Mouse (Mus musculus) liver, postnatal 0 days (tissue): ENCODE data around the gene Hltf.

Experiments
- CTCF ChIP-seq: sonication (generic); IDR thresholded peaks from 2 replicates; pipeline ENCODE4 v1.5.1; 2016; ENCODE audit warnings: antibody characterized with exemption, low read depth
- EP300 ChIP-seq: IDR thresholded peaks from 2 replicates; pipeline ENCODE4 v1.6.1; 2016; ENCODE audit warnings: antibody characterized with exemption, low read depth, mild to moderate bottlenecking

- no peak for TF ChIP-seq CTCF
- no peak for TF ChIP-seq EP300
Observed at GRCm38 (mm10) chr3:20129491-20129890, 71.9 kb downstream of the Hltf start.
